Mouse (Mus musculus) monocyte, adult 5-6 weeks (primary cell): ENCODE data around the gene Ppox. TPM values are rescaled to one million over a fixed set of nuclear protein-coding genes. Genes with fewer than 3 reads are reported as not detected.

Experiments
- ATAC-seq: fragments of 153-309, 156-312 bp; replicated peaks from 2 replicates; pipeline ENCODE4 v1.8.0; 2017; ENCODE audit warnings: mild to moderate bottlenecking; ENCODE audit not compliant: low TSS enrichment, insufficient number of reproducible peaks, severe bottlenecking, poor library complexity, low FRiP score
- total RNA-seq: library from RNA; stranded (forward); fragments of 200-1000, 200-491, 200-594 nt; gene quantifications from 3 replicates; pipeline ENCODE4 v1.2.3, GENCODE M21; 2017

Ppox gene
- total RNA-seq, 1 experiment from 2014 or later: 9.2 TPM

DNA sequence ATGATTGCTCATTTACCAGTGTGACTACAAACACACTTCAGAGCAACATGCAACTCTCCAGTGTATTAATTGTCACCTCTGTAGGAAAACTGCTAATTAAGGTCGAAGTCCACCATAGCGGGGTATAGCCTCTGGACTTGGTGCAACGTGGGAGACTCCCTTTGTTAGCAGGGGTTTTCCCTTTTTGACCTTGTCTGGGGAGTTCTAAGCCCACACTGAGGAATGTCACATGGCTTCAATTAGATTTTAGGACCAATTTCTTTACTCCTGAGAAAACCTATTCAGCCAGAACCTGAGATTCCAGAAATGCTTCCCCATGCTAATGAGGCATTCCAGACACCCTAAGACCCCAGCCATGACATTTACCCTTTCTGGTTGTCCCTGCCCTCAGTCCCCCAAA is 50.8 kb downstream of the Ppox start:
- no peak for ATAC-seq

DNA sequence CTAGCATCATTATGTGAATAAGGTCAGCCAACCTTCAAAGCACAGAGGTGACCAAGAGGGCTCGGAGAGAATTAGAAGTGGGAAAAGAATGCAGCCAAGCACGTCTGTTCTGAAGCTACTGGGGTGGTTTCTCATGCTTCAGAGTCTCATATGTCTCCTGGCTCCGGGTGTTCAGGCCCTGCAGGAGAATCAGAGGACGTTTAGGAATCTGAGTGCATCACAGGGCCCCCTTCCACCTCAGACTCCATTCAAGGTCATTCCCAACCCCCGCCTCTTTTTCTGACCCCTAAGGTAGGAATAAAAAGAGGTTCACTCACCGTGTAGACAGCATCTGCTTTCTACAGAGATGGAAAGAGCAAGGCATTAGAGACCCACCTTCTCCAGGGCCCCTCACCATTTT is 51.2 kb downstream of the Ppox start:
- ATAC-seq: no peak

GRCm38 (mm10) chr1:171227879-171228278 is 53.1 kb downstream of the Ppox start:
- ATAC-seq: no peak

GRCm38 (mm10) chr1:171226780-171227179 is 54.2 kb downstream of the Ppox start:
- ATAC-seq: no peak

Other genes starting within 250 kb of the Ppox start
- gene Fcgr3, start 216.3 kb downstream of the Ppox start, total RNA-seq: 270 to 442 TPM (median 434 TPM) in 3 replicates
- gene Cfap126, start 167.3 kb downstream of the Ppox start, total RNA-seq: 1.4 to 6.2 TPM (median 1.6 TPM) in 3 replicates
- gene Sdhc, start 130.6 kb downstream of the Ppox start, total RNA-seq: 15.7 to 38.4 TPM (median 25.1 TPM) in 3 replicates
- gene Mpz, start 130.5 kb downstream of the Ppox start, total RNA-seq: not detected in 3 replicates
- 0.29 to 2.0 TPM in 2 of 3 replicates, not detected in the other for gene Pcp4l1, start 84.9 kb downstream of the Ppox start, total RNA-seq
- 0.19 to 0.86 TPM in 2 of 3 replicates, not detected in the other for gene Nr1i3, start 67.2 kb downstream of the Ppox start, total RNA-seq
- 5.0 to 10.2 TPM (median 9.3 TPM) in 3 replicates for gene Tomm40l, start 58.7 kb downstream of the Ppox start, total RNA-seq
- not detected in 3 replicates for gene Apoa2, start 56.1 kb downstream of the Ppox start, total RNA-seq
- gene Fcer1g, start 46.8 kb downstream of the Ppox start, total RNA-seq: 875 to 1,050 TPM (median 955 TPM) in 3 replicates
- not detected in 3 replicates for gene Adamts4, start 30.8 kb downstream of the Ppox start, total RNA-seq
- gene Ndufs2, start 29.8 kb downstream of the Ppox start, total RNA-seq: 172 to 231 TPM (median 231 TPM) in 3 replicates
- 32.4 to 35.5 TPM (median 34.3 TPM) in 3 replicates for gene B4galt3, start 10.9 kb downstream of the Ppox start, total RNA-seq
- 8.1 to 12.6 TPM (median 11.2 TPM) in 3 replicates for gene Usp21, start 6.8 kb upstream of the Ppox start, total RNA-seq
- 46.7 to 66.9 TPM (median 63.4 TPM) in 3 replicates for gene Ufc1, start 13.8 kb upstream of the Ppox start, total RNA-seq
- gene Dedd, start 48.0 kb upstream of the Ppox start, total RNA-seq: 9.8 to 12.6 TPM (median 11.4 TPM) in 3 replicates
- 35.1 to 41.2 TPM (median 36.1 TPM) in 3 replicates for gene Nit1, start 64.5 kb upstream of the Ppox start, total RNA-seq
- 26.8 to 86.9 TPM (median 34.0 TPM) in 3 replicates for gene Pfdn2, start 64.5 kb upstream of the Ppox start, total RNA-seq
- not detected in 3 replicates for gene Klhdc9, start 79.6 kb upstream of the Ppox start, total RNA-seq
- gene Nectin4, start 88.9 kb upstream of the Ppox start, total RNA-seq: 2.0 to 3.9 TPM (median 2.5 TPM) in 3 replicates
- gene Arhgap30, start 107.8 kb upstream of the Ppox start, total RNA-seq: 328 to 413 TPM (median 376 TPM) in 3 replicates
- gene Usf1, start 130.1 kb upstream of the Ppox start, total RNA-seq: 91.6 to 117 TPM (median 94.5 TPM) in 3 replicates
- 3.9 to 9.0 TPM (median 4.9 TPM) in 3 replicates for gene Tstd1, start 137.7 kb upstream of the Ppox start, total RNA-seq
- gene F11r, start 156.3 kb upstream of the Ppox start, total RNA-seq: 3.5 to 8.6 TPM (median 4.5 TPM) in 3 replicates
- 10.6 to 14.2 TPM (median 11.8 TPM) in 3 replicates for gene Alyref2, start 222.3 kb upstream of the Ppox start, total RNA-seq